Mouse (Mus musculus): ENCODE results near the gene Bak1. TPM values are rescaled to one million over a fixed set of nuclear protein-coding genes. Genes with fewer than 3 reads are reported as not detected.
A peak's percentile ranks its signal among the peaks of the same experiment; 100 is the strongest.

Gene Bak1
- polyA plus RNA-seq, 1 experiment from 2014 or later = 8.5 TPM

GRCm38 (mm10) chr17:27047762-27048444, 19.1 kb upstream of the Bak1 start:
- Histone ChIP-seq H3K27ac (peak overlapping the region; percentile 82), H3K9me3 (replicated peaks) (no peaks in the 10 kb centered on the region), H3K4me1 (peaks cover 40% of the 10 kb centered on the region), H3K4me3 (replicated peaks) (no peak overlapping the region), H3K36me3 (no peaks in the 10 kb centered on the region), H3K9ac (no peak overlapping the region), H3K27me3 (no peaks in the 10 kb centered on the region), H3K4me2 (no peak overlapping the region)
- 80% methylated on average over 14 of the region's 14 CpGs for WGBS
- ATAC-seq (replicated peaks; ENCODE audit: low FRiP score) = 0 out of 2 replicates have a peak, but pooled peaks have one; percentile 12

- Histone ChIP-seq H3K4me3 (replicated peaks) (no peak overlapping the region), H3K27ac (no peak overlapping the region), H3K9me3 (replicated peaks) (no peaks in the 10 kb centered on the region), H3K4me1 (peaks cover 46% of the 10 kb centered on the region), H3K9ac (no peak overlapping the region), H3K27me3 (no peaks in the 10 kb centered on the region), H3K4me2 (no peak overlapping the region), H3K36me3 (no peaks in the 10 kb centered on the region)
- ATAC-seq (replicated peaks; ENCODE audit: low FRiP score) = no peak
- 92% methylated on average over 6 of the region's 6 CpGs for WGBS
Observed at GRCm38 (mm10) chr17:27045164-27045563, 16.4 kb upstream of the Bak1 start.

GRCm38 (mm10) chr17:27042840-27043239, 14.0 kb upstream of the Bak1 start:
- peak overlapping the region; percentile 45 for H3K27ac ChIP-seq
- H3K36me3 ChIP-seq = no peaks in the 10 kb centered on the region
- WGBS = 54% methylated on average over 6 of the region's 6 CpGs
- no peak overlapping the region for H3K4me3 ChIP-seq (replicated peaks)
- ATAC-seq (replicated peaks; ENCODE audit: low FRiP score) = no peak
- H3K4me2 ChIP-seq = no peak overlapping the region
- no peak overlapping the region for H3K9ac ChIP-seq
- H3K4me1 ChIP-seq = peaks cover 57% of the 10 kb centered on the region
- H3K27me3 ChIP-seq = no peaks in the 10 kb centered on the region
- H3K9me3 ChIP-seq (replicated peaks) = no peaks in the 10 kb centered on the region

GRCm38 (mm10) chr17:27041787-27042055, 12.9 kb upstream of the Bak1 start:
- Histone ChIP-seq H3K4me1 (peaks cover 61% of the 10 kb centered on the region), H3K9ac (no peak overlapping the region), H3K27ac (peak overlapping the region; percentile 94), H3K4me2 (no peak overlapping the region), H3K27me3 (no peaks in the 10 kb centered on the region), H3K9me3 (replicated peaks) (no peaks in the 10 kb centered on the region), H3K36me3 (no peaks in the 10 kb centered on the region), H3K4me3 (replicated peaks) (no peak overlapping the region)
- ATAC-seq (replicated peaks; ENCODE audit: low FRiP score) = no peak
- WGBS = 85% methylated on average over 2 of the region's 2 CpGs

- WGBS = 45% methylated on average over 11 of the region's 13 CpGs
- no peak overlapping the region for H3K4me3 ChIP-seq (replicated peaks)
- H3K4me1 ChIP-seq = peaks cover 66% of the 10 kb centered on the region
- no peaks in the 10 kb centered on the region for H3K9me3 ChIP-seq (replicated peaks)
- H3K27ac ChIP-seq = peak overlapping the region; percentile 94
- H3K9ac ChIP-seq = no peak overlapping the region
- H3K4me2 ChIP-seq = no peak overlapping the region
- peak; percentile 26 for ATAC-seq (replicated peaks; ENCODE audit: low FRiP score)
- H3K27me3 ChIP-seq = 0 out of 2 replicates have a peak, but pooled peaks cover 3% of the 10 kb centered on the region
- H3K36me3 ChIP-seq = no peaks in the 10 kb centered on the region
Observed at GRCm38 (mm10) chr17:27041046-27041786, 12.4 kb upstream of the Bak1 start.

GRCm38 (mm10) chr17:27040304-27041045, 11.7 kb upstream of the Bak1 start:
- ATAC-seq (replicated peaks; ENCODE audit: low FRiP score) = peak; percentile 81
- no peak overlapping the region for H3K9ac ChIP-seq
- peaks cover 74% of the 10 kb centered on the region for H3K4me1 ChIP-seq
- H3K27me3 ChIP-seq = 0 out of 2 replicates have a peak, but pooled peaks cover 7% of the 10 kb centered on the region
- 17% methylated on average over 20 of the region's 20 CpGs for WGBS
- H3K4me3 ChIP-seq (replicated peaks) = no peak overlapping the region
- H3K27ac ChIP-seq = peak overlapping the region; percentile 94
- no peaks in the 10 kb centered on the region for H3K9me3 ChIP-seq (replicated peaks)
- H3K4me2 ChIP-seq = peak overlapping the region; percentile 42
- no peaks in the 10 kb centered on the region for H3K36me3 ChIP-seq

GRCm38 (mm10) chr17:27039432-27040102, 10.8 kb upstream of the Bak1 start:
- H3K9ac ChIP-seq = 0 out of 2 replicates have a peak overlapping the region, but pooled peaks have one; percentile 2
- H3K4me2 ChIP-seq = peak overlapping the region; percentile 42
- H3K4me3 ChIP-seq (replicated peaks) = no peak overlapping the region
- H3K9me3 ChIP-seq (replicated peaks) = no peaks in the 10 kb centered on the region
- H3K27ac ChIP-seq = peak overlapping the region; percentile 94
- ATAC-seq (replicated peaks; ENCODE audit: low FRiP score) = no peak
- 60% methylated on average over 10 of the region's 10 CpGs for WGBS
- H3K27me3 ChIP-seq = 0 out of 2 replicates have a peak, but pooled peaks cover 7% of the 10 kb centered on the region
- H3K4me1 ChIP-seq = peaks cover 77% of the 10 kb centered on the region
- H3K36me3 ChIP-seq = no peaks in the 10 kb centered on the region

GRCm38 (mm10) chr17:27038335-27039050, 9.7 kb upstream of the Bak1 start:
- Histone ChIP-seq H3K9ac (no peak overlapping the region), H3K9me3 (replicated peaks) (no peaks in the 10 kb centered on the region), H3K27me3 (0 out of 2 replicates have a peak, but pooled peaks cover 7% of the 10 kb centered on the region), H3K4me2 (no peak overlapping the region), H3K27ac (peak overlapping the region; percentile 94), H3K36me3 (no peaks in the 10 kb centered on the region), H3K4me1 (peaks cover 72% of the 10 kb centered on the region), H3K4me3 (replicated peaks) (no peak overlapping the region)
- ATAC-seq (replicated peaks; ENCODE audit: low FRiP score) = no peak
- 50% methylated on average over 18 of the region's 18 CpGs for WGBS

- H3K9me3 ChIP-seq (replicated peaks) = no peaks in the 10 kb centered on the region
- H3K27ac ChIP-seq = peak overlapping the region; percentile 72
- WGBS = 68% methylated on average over 7 of the region's 7 CpGs
- no peak overlapping the region for H3K9ac ChIP-seq
- no peak overlapping the region for H3K4me2 ChIP-seq
- peaks cover 69% of the 10 kb centered on the region for H3K4me1 ChIP-seq
- H3K27me3 ChIP-seq = 0 out of 2 replicates have a peak, but pooled peaks cover 7% of the 10 kb centered on the region
- ATAC-seq (replicated peaks; ENCODE audit: low FRiP score) = no peak
- H3K4me3 ChIP-seq (replicated peaks) = no peak overlapping the region
- H3K36me3 ChIP-seq = no peaks in the 10 kb centered on the region
Observed at GRCm38 (mm10) chr17:27036465-27036864, 7.7 kb upstream of the Bak1 start.

- no peak overlapping the region for H3K9ac ChIP-seq
- H3K36me3 ChIP-seq = no peaks in the 10 kb centered on the region
- H3K27ac ChIP-seq = no peak overlapping the region
- peak; percentile 58 for ATAC-seq (replicated peaks; ENCODE audit: low FRiP score)
- H3K4me1 ChIP-seq = peaks cover 40% of the 10 kb centered on the region
- WGBS = 1% methylated on average over 14 of the region's 14 CpGs
- no peaks in the 10 kb centered on the region for H3K9me3 ChIP-seq (replicated peaks)
- H3K4me3 ChIP-seq (replicated peaks) = no peak overlapping the region
- 0 out of 2 replicates have a peak, but pooled peaks cover 7% of the 10 kb centered on the region for H3K27me3 ChIP-seq
- H3K4me2 ChIP-seq = peak overlapping the region; percentile 48
Observed at GRCm38 (mm10) chr17:27032869-27033268, 4.1 kb upstream of the Bak1 start.

GRCm38 (mm10) chr17:27032328-27032727, 3.5 kb upstream of the Bak1 start:
- no peak for ATAC-seq (replicated peaks; ENCODE audit: low FRiP score)
- H3K9ac ChIP-seq = no peak overlapping the region
- H3K4me2 ChIP-seq = no peak overlapping the region
- H3K9me3 ChIP-seq (replicated peaks) = no peaks in the 10 kb centered on the region
- no peak overlapping the region for H3K4me3 ChIP-seq (replicated peaks)
- WGBS = 53% methylated on average over 7 of the region's 7 CpGs
- H3K36me3 ChIP-seq = no peaks in the 10 kb centered on the region
- H3K27me3 ChIP-seq = 0 out of 2 replicates have a peak, but pooled peaks cover 7% of the 10 kb centered on the region
- peaks cover 41% of the 10 kb centered on the region for H3K4me1 ChIP-seq
- H3K27ac ChIP-seq = no peak overlapping the region

Measured in kidney, embryonic 15.5 days (tissue).